In genomic region chr13:112413611-112414010, GRCm38 (mm10) we compare ENCODE assay signal across 33 mouse cellular contexts. TPM values are rescaled to one million over a fixed set of nuclear protein-coding genes. Genes with fewer than 3 reads are reported as not detected.
A peak's percentile ranks its signal among the peaks of the same experiment; 100 is the strongest.
DNase-seq lines count a peak whose midpoint lies in the region; ATAC-seq and TF ChIP-seq lines count a peak whose summit lies in the region.
"Had no signal": no experiment of that assay in that cellular context is flagged by ENCODE, and none has a peak within 500 bp of the region (broad histone marks: within the 10 kb centered on the region; RNA-seq: fewer than 3 reads in every experiment).

No protein-coding gene starts in this region.

- H3K27me3 ChIP-seq in heart, embryonic 10.5 days (ENCODE audit: insufficient read depth, poor library complexity, severe bottlenecking) = no peaks in the 10 kb centered on the region
- H3K27me3 ChIP-seq in ES-Bruce4 (ENCODE audit: control insufficient read depth, insufficient read depth, low read length, poor library complexity, severe bottlenecking) = no peaks in the 10 kb centered on the region
- H3K27me3 ChIP-seq: embryonic facial prominence, embryonic 13.5 days; forebrain, embryonic 15.5 days; heart, embryonic 12.5 days; hindbrain, embryonic 13.5 days; limb, embryonic 13.5 days; liver, embryonic 12.5 days had no signal

- H3K4me1 ChIP-seq in heart, embryonic 10.5 days = peaks cover 21% of the 10 kb centered on the region
- H3K4me1 ChIP-seq in ES-Bruce4 (ENCODE audit: control insufficient read depth, insufficient read depth, low read length) = peaks cover 8% of the 10 kb centered on the region
- H3K4me1 ChIP-seq: forebrain, embryonic 15.5 days; hindbrain, embryonic 13.5 days had no signal

- no peak for TF ChIP-seq POLR2A in ES-Bruce4 (IDR thresholded peaks at IDR 0.05; ENCODE audit: insufficient read depth, low read length)

- H3K9me3 ChIP-seq in heart, embryonic 10.5 days = no peaks in the 10 kb centered on the region
- peaks cover 6% of the 10 kb centered on the region; the same call in 1 of the 2 replicates for H3K9me3 ChIP-seq in ES-Bruce4 (replicated peaks; ENCODE audit: control insufficient read depth, insufficient read depth, low read length, poor library complexity, severe bottlenecking)
- H3K9me3 ChIP-seq: embryonic facial prominence, embryonic 13.5 days; forebrain, embryonic 10.5 days; forebrain, embryonic 15.5 days; heart, embryonic 12.5 days; hindbrain, embryonic 13.5 days; limb, embryonic 13.5 days; liver, embryonic 12.5 days; midbrain, embryonic 10.5 days had no signal

- H3K36me3 ChIP-seq in heart, embryonic 10.5 days = no peaks in the 10 kb centered on the region
- H3K36me3 ChIP-seq in ES-Bruce4 (ENCODE audit: control insufficient read depth, insufficient read depth, low read length, poor library complexity, severe bottlenecking) = no peaks in the 10 kb centered on the region
- H3K36me3 ChIP-seq in macrophage (ENCODE audit: inconsistent target) = no peaks in the 10 kb centered on the region
- H3K36me3 ChIP-seq: embryonic facial prominence, embryonic 13.5 days; forebrain, embryonic 10.5 days; forebrain, embryonic 15.5 days; heart, embryonic 12.5 days; hindbrain, embryonic 13.5 days; limb, embryonic 13.5 days; liver, embryonic 12.5 days; midbrain, embryonic 10.5 days had no signal

- no peak overlapping the region for H3K9ac ChIP-seq in ES-Bruce4 (ENCODE audit: low read depth, poor library complexity, severe bottlenecking)
- H3K9ac ChIP-seq: embryonic facial prominence, embryonic 13.5 days; forebrain, embryonic 15.5 days; heart, embryonic 12.5 days; hindbrain, embryonic 13.5 days; limb, embryonic 13.5 days; liver, embryonic 12.5 days; liver, postnatal 0 days had no signal

- TF ChIP-seq EP300 in ES-Bruce4 (IDR thresholded peaks at IDR 0.05; ENCODE audit: insufficient read depth, low read depth, low read length) = no peak

- 0 out of 2 replicates have a peak overlapping the region, but pooled peaks have one; percentile 22 for H3K27ac ChIP-seq in heart, embryonic 10.5 days
- peak overlapping the region; percentile 48 for H3K27ac ChIP-seq in ES-Bruce4 (ENCODE audit: insufficient read depth, low read length)
- H3K27ac ChIP-seq in macrophage = peak overlapping the region; percentile 36
- H3K27ac ChIP-seq: embryonic facial prominence, embryonic 13.5 days; forebrain, embryonic 10.5 days; forebrain, embryonic 15.5 days; hindbrain, embryonic 13.5 days; left cerebral cortex, adult 2 months; limb, embryonic 13.5 days; liver, embryonic 12.5 days; midbrain, embryonic 10.5 days had no signal

- no peak for TF ChIP-seq CTCF in ES-Bruce4 (IDR thresholded peaks at IDR 0.05; ENCODE audit: low read depth, low read length)

- no peak for DNase-seq in heart, embryonic 10.5 days (ENCODE audit: low spot score)
- no peak for DNase-seq in heart, adult 18-20 months
- no peak for DNase-seq in right cerebral cortex, adult 2 months (ENCODE audit: low spot score in 2 of 2)
- DNase-seq in ovary, postnatal 36 days (ENCODE audit: low spot score) = no peak
- no peak for DNase-seq in spleen, postnatal 4 days (ENCODE audit: low spot score in 2 of 2)
- DNase-seq: adrenal gland, adult 2 months; cerebellum, adult 11 months; cerebellum, adult 9-10 months; cerebellum, postnatal 36 days; embryo, embryonic 11 days; heart, postnatal 4 days; kidney, postnatal 14 days; liver, postnatal 0 days; lung, postnatal 4 days; retina, postnatal 1 day; right cerebral cortex, postnatal 25 days; spleen, adult 18-20 months; thymus, postnatal 14 days had no signal

- peak; percentile 93 for ATAC-seq in common myeloid progenitor, adult 5-6 weeks (replicated peaks; ENCODE audit: low read depth, poor library complexity, severe bottlenecking)
- ATAC-seq: activated CD4-positive, CD25-positive, alpha-beta regulatory T cell, adult 4 months; forebrain, embryonic 15.5 days; intestine, postnatal 0 days; liver, embryonic 12.5 days; liver, postnatal 0 days; lung, postnatal 0 days had no signal

- H3K4me3 ChIP-seq in heart, embryonic 10.5 days = no peak overlapping the region
- H3K4me3 ChIP-seq in ES-Bruce4 (ENCODE audit: low read depth, low read length) = no peak overlapping the region
- no peak overlapping the region for H3K4me3 ChIP-seq in macrophage (ENCODE audit: inconsistent target)
- H3K4me3 ChIP-seq: embryonic facial prominence, embryonic 13.5 days; forebrain, embryonic 10.5 days; forebrain, embryonic 15.5 days; heart, embryonic 12.5 days; hindbrain, embryonic 13.5 days; left cerebral cortex, adult 2 months; limb, embryonic 13.5 days; liver, embryonic 12.5 days; midbrain, embryonic 10.5 days had no signal

- H3K79me2 ChIP-seq in macrophage (ENCODE audit: inconsistent target) = no peaks in the 10 kb centered on the region

- 89% methylated on average over 8 of the region's 8 CpGs for WGBS in heart, embryonic 10.5 days
- 18% methylated on average over 8 of the region's 8 CpGs for WGBS in macrophage (ENCODE audit: missing documents)

RNA-seq across cellular contexts. Expression of gene Il6st, which starts 50.3 kb away (rescaled TPM):
- 32.3 and 55.6 TPM in 2 replicates for polyA plus RNA-seq in heart, embryonic 10.5 days (2016; fragmentation: Nextera tagmentation; extraction: Ambion mirVana)
- 100 to 1,000 TPM; 212 to 240 TPM for total RNA-seq in heart, adult 18-20 months (2021)
- polyA plus RNA-seq in ES-Bruce4 (2011; ENCODE audit: insufficient read depth, insufficient read length, low read depth, missing spikeins) (49.7 and 65.0 TPM in 2 replicates), macrophage (2018) (46.9 to 79.6 TPM (median 56.2 TPM) in 3 replicates)
- total RNA-seq in common myeloid progenitor, adult 5-6 weeks (2017) = 28.8 and 35.2 TPM in 2 replicates
- 100 to 1,000 TPM in 14 of 26 experiments, 10 to 100 TPM in 12; 29.1 to 243 (median 108) TPM for total RNA-seq in macrophage (2018; cell fraction: chromatin; rRNA removed)
- 100 to 1,000 TPM in 6 of 26 experiments, 10 to 100 TPM in 20; 31.2 to 143 (median 63.6) TPM for total RNA-seq in macrophage (2018; cell fraction: cytosol; rRNA removed)
- total RNA-seq in macrophage (2018; cell fraction: nucleus; rRNA removed) = 100 to 1,000 TPM in 17 of 26 experiments, 10 to 100 TPM in 9; 64.8 to 221 (median 131) TPM
